Mouse (Mus musculus) MEL (cell line): ENCODE data around the gene Adh1. TPM values are rescaled to one million over a fixed set of nuclear protein-coding genes. Genes with fewer than 3 reads are reported as not detected.

Source experiments
- DNase-seq: peaks from one replicate; pipeline ENCODE4 v3.0.0; 2011; ENCODE audit warnings: low read depth, low spot score
- H3K27ac ChIP-seq: 2 replicates; pipeline ENCODE4 v1.5.1; 2012; ENCODE audit warnings: low read depth, mild to moderate bottlenecking, control low read depth, low read length, moderate library complexity; ENCODE audit not compliant: control insufficient read depth
- H3K27me3 ChIP-seq, 2 experiments: fragments of 150-350 bp in 1 of 2; sonication (generic) in 1 of 2; 2 replicates each; pipeline ENCODE4 v1.6.1; 2012; ENCODE audit warnings: low read length in 2 of 2, mild to moderate bottlenecking in 2 of 2, improper control_type of control experiment in 1 of 2, moderate library complexity in 1 of 2; ENCODE audit not compliant: insufficient read depth in 2 of 2, control insufficient read depth in 1 of 2
- H3K36me3 ChIP-seq, 2 experiments: 2 replicates each; pipeline ENCODE4 v1.6.1; 2012 to 2014; ENCODE audit warnings: low read length in 2 of 2, improper control_type of control experiment in 1 of 2, inconsistent platforms in 1 of 2, mild to moderate bottlenecking in 1 of 2; ENCODE audit not compliant: insufficient read depth in 2 of 2, control insufficient read depth in 1 of 2
- H3K4me1 ChIP-seq, 2 experiments: fragments of 150-350 bp in 1 of 2; sonication (generic) in 1 of 2; 2 replicates each; pipeline ENCODE4 v1.6.1; 2012; ENCODE audit warnings: low read length in 2 of 2, improper control_type of control experiment in 1 of 2, mild to moderate bottlenecking in 1 of 2; ENCODE audit not compliant: insufficient read depth in 2 of 2, control insufficient read depth in 1 of 2
- H3K4me3 ChIP-seq, 2 experiments: fragments of 150-350 bp in 1 of 2; sonication (generic) in 1 of 2; 2 replicates each; pipeline ENCODE4 v1.5.1; 2012; ENCODE audit warnings: low read depth in 2 of 2, low read length in 2 of 2, mild to moderate bottlenecking in 2 of 2, moderate library complexity in 2 of 2, control low read depth in 1 of 2, improper control_type of control experiment in 1 of 2; ENCODE audit not compliant: control insufficient read depth in 1 of 2, insufficient read depth in 1 of 2
- H3K79me2 ChIP-seq: 2 replicates; pipeline ENCODE4 v1.6.1; 2012; ENCODE audit warnings: mild to moderate bottlenecking, low read length, moderate library complexity; ENCODE audit not compliant: control insufficient read depth, poor library complexity, insufficient read depth
- H3K9ac ChIP-seq: 2 replicates; pipeline ENCODE4 v1.6.1; 2012; ENCODE audit warnings: low read depth, mild to moderate bottlenecking, control low read depth, low read length, moderate library complexity; ENCODE audit not compliant: control insufficient read depth, poor library complexity, severe bottlenecking
- H3K9me3 ChIP-seq: fragments of 150-350 bp; sonication (generic); replicated peaks from 2 replicates; pipeline ENCODE4 v1.6.1; 2012; ENCODE audit warnings: mild to moderate bottlenecking, low read length, improper control_type of control experiment, moderate library complexity; ENCODE audit not compliant: insufficient read depth
- BHLHE40 ChIP-seq: IDR thresholded peaks from 2 replicates; pipeline ENCODE4 v1.6.1; 2012; ENCODE audit warnings: low read depth, mild to moderate bottlenecking, inconsistent platforms, low read length, improper control_type of control experiment, borderline replicate concordance
- CHD1 ChIP-seq: IDR thresholded peaks from 2 replicates; pipeline ENCODE4 v1.6.1; 2012; ENCODE audit warnings: low read depth, mild to moderate bottlenecking, inconsistent platforms, low read length, improper control_type of control experiment
- CHD2 ChIP-seq: IDR thresholded peaks from 2 replicates; pipeline ENCODE4 v1.6.1; 2011; ENCODE audit warnings: low read length, improper control_type of control experiment
- CTCF ChIP-seq, 3 experiments: IDR thresholded peaks in 2 of 3; conservative IDR thresholded peaks in 1 of 3; 2 replicates each; pipeline ENCODE4 v1.5.1; 2011 to 2012; ENCODE audit warnings: low read length in 3 of 3, low read depth in 2 of 3, mild to moderate bottlenecking in 2 of 3, improper control_type of control experiment in 1 of 3, inconsistent platforms in 1 of 3, mixed read lengths in 1 of 3, moderate library complexity in 1 of 3; ENCODE audit not compliant: control insufficient read depth in 1 of 3, insufficient read depth in 1 of 3, poor library complexity in 1 of 3, severe bottlenecking in 1 of 3
- E2F4 ChIP-seq: IDR thresholded peaks from 2 replicates; pipeline ENCODE4 v1.6.1; 2011; ENCODE audit warnings: low read depth, low read length, improper control_type of control experiment, borderline replicate concordance
- GABPA ChIP-seq: IDR thresholded peaks from 2 replicates; pipeline ENCODE4 v1.6.1; 2012; ENCODE audit warnings: low read depth, mild to moderate bottlenecking, inconsistent platforms, low read length, improper control_type of control experiment, moderate library complexity
- GATA1 ChIP-seq: IDR thresholded peaks from 2 replicates; pipeline ENCODE4 v1.6.1; 2011; ENCODE audit warnings: low read depth, low read length, improper control_type of control experiment
- HCFC1 ChIP-seq: IDR thresholded peaks from 2 replicates; pipeline ENCODE4 v1.6.1; 2012; ENCODE audit warnings: low read depth, mild to moderate bottlenecking, inconsistent platforms, low read length, improper control_type of control experiment, moderate library complexity
- JUND ChIP-seq: IDR thresholded peaks from 2 replicates; pipeline ENCODE4 v1.6.1; 2011; ENCODE audit warnings: low read depth, mild to moderate bottlenecking, improper control_type of control experiment, low read length
- MAFK ChIP-seq: IDR thresholded peaks from 2 replicates; pipeline ENCODE4 v1.6.1; 2011; ENCODE audit warnings: low read depth, mild to moderate bottlenecking, low read length, improper control_type of control experiment, borderline replicate concordance
- MAZ ChIP-seq: IDR thresholded peaks from 2 replicates; pipeline ENCODE4 v1.6.1; 2012; ENCODE audit warnings: low read depth, mild to moderate bottlenecking, inconsistent platforms, low read length, improper control_type of control experiment
- MEF2A ChIP-seq: IDR thresholded peaks from 2 replicates; pipeline ENCODE4 v1.6.1; 2014; ENCODE audit warnings: low read depth, mild to moderate bottlenecking, inconsistent platforms, low read length, improper control_type of control experiment; ENCODE audit not compliant: poor library complexity, insufficient replicate concordance, severe bottlenecking; ENCODE audit errors: extremely low read depth
- MXI1 ChIP-seq: IDR thresholded peaks from 2 replicates; pipeline ENCODE4 v1.6.1; 2011; ENCODE audit warnings: mild to moderate bottlenecking, low read depth, low read length, improper control_type of control experiment
- MYB ChIP-seq: IDR thresholded peaks from 2 replicates; pipeline ENCODE4 v1.6.1; 2011; ENCODE audit warnings: mild to moderate bottlenecking, low read depth, low read length, improper control_type of control experiment
- MYC ChIP-seq: IDR thresholded peaks from 2 replicates; pipeline ENCODE4 v1.6.1; 2011; ENCODE audit warnings: low read depth, mild to moderate bottlenecking, low read length, improper control_type of control experiment, moderate library complexity
- NELFE ChIP-seq: IDR thresholded peaks from 2 replicates; pipeline ENCODE4 v1.6.1; 2011; ENCODE audit warnings: low read depth, low read length, improper control_type of control experiment
- NRF1 ChIP-seq: IDR thresholded peaks from 2 replicates; pipeline ENCODE4 v1.6.1; 2014; ENCODE audit warnings: low read depth, mild to moderate bottlenecking, inconsistent platforms, low read length, improper control_type of control experiment, moderate library complexity; ENCODE audit not compliant: poor library complexity, insufficient read depth, severe bottlenecking
- POLR2A ChIP-seq, 2 experiments: IDR thresholded peaks; 2 replicates each; pipeline ENCODE4 v1.6.1; 2011 to 2012; ENCODE audit warnings: low read length in 2 of 2, mild to moderate bottlenecking in 2 of 2, control low read depth in 1 of 2, improper control_type of control experiment in 1 of 2, low read depth in 1 of 2, moderate library complexity in 1 of 2; ENCODE audit not compliant: control insufficient read depth in 1 of 2, insufficient read depth in 1 of 2, poor library complexity in 1 of 2
- POLR2AphosphoS2 ChIP-seq: IDR thresholded peaks from 2 replicates; pipeline ENCODE4 v1.6.1; 2011; ENCODE audit warnings: low read length, improper control_type of control experiment
- POLR2AphosphoS5 ChIP-seq: IDR thresholded peaks from 2 replicates; pipeline ENCODE4 v1.6.1; 2012; ENCODE audit warnings: low read depth, borderline replicate concordance, mild to moderate bottlenecking, inconsistent platforms, low read length, moderate library complexity, mixed read lengths
- RAD21 ChIP-seq: IDR thresholded peaks from 2 replicates; pipeline ENCODE4 v1.6.1; 2011; ENCODE audit warnings: mild to moderate bottlenecking, low read depth, low read length, improper control_type of control experiment
- RCOR1 ChIP-seq: IDR thresholded peaks from 2 replicates; pipeline ENCODE4 v1.6.1; 2012; ENCODE audit warnings: low read depth, mild to moderate bottlenecking, inconsistent platforms, low read length, improper control_type of control experiment
- SIN3A ChIP-seq: IDR thresholded peaks from 2 replicates; pipeline ENCODE4 v1.6.1; 2012; ENCODE audit warnings: low read length, improper control_type of control experiment, inconsistent platforms
- SMC3 ChIP-seq: IDR thresholded peaks from 2 replicates; pipeline ENCODE4 v1.6.1; 2011; ENCODE audit warnings: low read depth, low read length, improper control_type of control experiment
- TBP ChIP-seq: IDR thresholded peaks from 2 replicates; pipeline ENCODE4 v1.8.0; 2011; ENCODE audit warnings: low read depth, low read length, improper control_type of control experiment
- TCF12 ChIP-seq: IDR thresholded peaks from 2 replicates; pipeline ENCODE4 v1.6.1; 2014; ENCODE audit warnings: low read depth, mild to moderate bottlenecking, inconsistent platforms, low read length, improper control_type of control experiment, moderate library complexity
- UBTF ChIP-seq: IDR thresholded peaks from 2 replicates; pipeline ENCODE4 v1.6.1; 2012; ENCODE audit warnings: low read depth, mild to moderate bottlenecking, inconsistent platforms, low read length, improper control_type of control experiment, moderate library complexity, borderline replicate concordance; ENCODE audit not compliant: insufficient read depth
- USF1 ChIP-seq: IDR thresholded peaks from 2 replicates; pipeline ENCODE4 v1.6.1; 2014; ENCODE audit warnings: low read depth, mild to moderate bottlenecking, inconsistent platforms, low read length, improper control_type of control experiment, moderate library complexity
- USF2 ChIP-seq, 2 experiments: IDR thresholded peaks; 2 replicates each; pipeline ENCODE4 v1.6.1; 2011 to 2012; ENCODE audit warnings: improper control_type of control experiment in 2 of 2, low read length in 2 of 2, borderline replicate concordance in 1 of 2, inconsistent platforms in 1 of 2, low read depth in 1 of 2, mild to moderate bottlenecking in 1 of 2; ENCODE audit not compliant: insufficient read depth in 1 of 2
- ZNF384 ChIP-seq: IDR thresholded peaks from 2 replicates; pipeline ENCODE4 v1.6.1; 2012; ENCODE audit warnings: low read depth, mild to moderate bottlenecking, inconsistent platforms, low read length, improper control_type of control experiment
- polyA plus RNA-seq, 2 experiments: library from polyadenylated mRNA; stranded (reverse) in 1 of 2; unstranded in 1 of 2; fragments of >175 nt in 1 of 2; fragments of >200 nt in 1 of 2; gene quantifications; 2 replicates each; pipeline versions ENCODE4 v1.2.1 to v1.2.4; 2012; ENCODE audit warnings: low replicate concordance in 2 of 2, low read depth in 1 of 2; ENCODE audit not compliant: insufficient read length in 2 of 2, insufficient read depth in 1 of 2, missing spikeins in 1 of 2
- total RNA-seq: library from RNA; depleted of rRNA; stranded (reverse); fragments of 300-350 nt; gene quantifications from 2 replicates; pipeline ENCODE4 v1.2.3, GENCODE M21; 2012

The Adh1 gene
- total and polyA plus RNA-seq, 3 experiments, result 0.15 TPM; not detected in 2

GRCm38 (mm10) chr3:138227082-138227481 is 33.7 kb upstream of the Adh1 start:
- Histone ChIP-seq H3K79me2 (no peaks in the 10 kb centered on the region), H3K36me3 (no peaks in the 10 kb centered on the region), H3K9ac (no peak overlapping the region), H3K4me1 (no peaks in the 10 kb centered on the region), H3K4me3 (no peak overlapping the region), H3K27ac (no peak overlapping the region), H3K27me3 (peaks cover 12% of the 10 kb centered on the region in 2 experiments), H3K9me3 (no peaks in the 10 kb centered on the region)
- DNase-seq, result no peak
- no peak for TF ChIP-seq E2F4
- TF ChIP-seq MYC, result no peak
- TF ChIP-seq CHD2, result no peak
- TF ChIP-seq GATA1, result no peak
- no peak for TF ChIP-seq HCFC1
- no peak for TF ChIP-seq RCOR1
- TF ChIP-seq MAZ, result no peak
- no peak for TF ChIP-seq MXI1
- no peak for TF ChIP-seq MEF2A
- TF ChIP-seq UBTF, result no peak
- no peak for TF ChIP-seq BHLHE40
- no peak for TF ChIP-seq ZNF384
- TF ChIP-seq GABPA, result no peak
- TF ChIP-seq JUND, result no peak
- no peak for TF ChIP-seq SMC3
- TF ChIP-seq TCF12, result no peak
- no peak for TF ChIP-seq MYB
- TF ChIP-seq RAD21, result no peak
- TF ChIP-seq CTCF (IDR thresholded peaks at IDR 0.05 in 2 of 3, conservative IDR thresholded peaks at IDR 0.05 in 1 of 3; ENCODE audit: control insufficient read depth in 1 of 3, insufficient read depth in 1 of 3, low read depth in 2 of 3, low read length in 3 of 3, poor library complexity in 1 of 3, severe bottlenecking in 1 of 3), result no peak
- TF ChIP-seq CHD1, result no peak

GRCm38 (mm10) chr3:138227782-138228181 is 33.0 kb upstream of the Adh1 start:
- Histone ChIP-seq H3K9me3 (no peaks in the 10 kb centered on the region), H3K4me1 (no peaks in the 10 kb centered on the region), H3K27ac (no peak overlapping the region), H3K4me3 (no peak overlapping the region), H3K36me3 (no peaks in the 10 kb centered on the region), H3K9ac (no peak overlapping the region), H3K27me3 (peaks cover 12% of the 10 kb centered on the region in 2 experiments), H3K79me2 (no peaks in the 10 kb centered on the region)
- TF ChIP-seq USF2 (IDR thresholded peaks at IDR 0.05; ENCODE audit: borderline replicate concordance in 1 of 2, insufficient read depth in 1 of 2, low read depth in 1 of 2, low read length in 2 of 2) (no peak), POLR2AphosphoS2 (no peak), POLR2A (IDR thresholded peaks at IDR 0.05; ENCODE audit: control insufficient read depth in 1 of 2, insufficient read depth in 1 of 2, low read depth in 1 of 2, low read length in 2 of 2, poor library complexity in 1 of 2) (no peak), MYB (no peak), TBP (no peak), MEF2A (no peak), MAFK (no peak), E2F4 (no peak), SIN3A (no peak), NRF1 (no peak), POLR2AphosphoS5 (no peak), USF1 (no peak), NELFE (no peak)
- DNase-seq, result no peak
